Mouse (Mus musculus): ENCODE measurements around the gene Serpinb3a. TPM values are rescaled to one million over a fixed set of nuclear protein-coding genes. Genes with fewer than 3 reads are reported as not detected.
"Not testable (repeated sequence)": the region's sequence is repeated elsewhere in the genome, so short reads cannot be mapped to it uniquely, and the experiment has no call there.

The Serpinb3a gene
- not detected in 2 replicates for total RNA-seq (2017)

- ATAC-seq (ENCODE audit: extremely low read depth, insufficient number of reproducible peaks, low FRiP score, poor library complexity, severe bottlenecking) = no peak
Observed at GRCm38 (mm10) chr1:107052203-107052602, at the start of gene Serpinb3a. Gene Serpinb3a, minus strand, starts transcription at chr1:107052303.

- no peak for ATAC-seq (ENCODE audit: extremely low read depth, insufficient number of reproducible peaks, low FRiP score, poor library complexity, severe bottlenecking)
Observed at GRCm38 (mm10) chr1:107098417-107098816, 46.3 kb upstream of the Serpinb3a start.

GRCm38 (mm10) chr1:107083406-107083805 is 31.3 kb upstream of the Serpinb3a start, which contains the start of gene Serpinb3d:
Gene Serpinb3d, minus strand, starts transcription at chr1:107083506.
- ATAC-seq (ENCODE audit: extremely low read depth, insufficient number of reproducible peaks, low FRiP score, poor library complexity, severe bottlenecking) = no peak

- ATAC-seq (ENCODE audit: extremely low read depth, insufficient number of reproducible peaks, low FRiP score, poor library complexity, severe bottlenecking) = not testable (repeated sequence)
Observed at GRCm38 (mm10) chr1:107034236-107034635, 17.9 kb downstream of the Serpinb3a start.

- no peak for ATAC-seq (ENCODE audit: extremely low read depth, insufficient number of reproducible peaks, low FRiP score, poor library complexity, severe bottlenecking)
Observed at GRCm38 (mm10) chr1:107025886-107026285, 26.2 kb downstream of the Serpinb3a start.

GRCm38 (mm10) chr1:107015210-107015609 is 36.9 kb downstream of the Serpinb3a start:
- no peak for ATAC-seq (ENCODE audit: extremely low read depth, insufficient number of reproducible peaks, low FRiP score, poor library complexity, severe bottlenecking)

GRCm38 (mm10) chr1:107014530-107014929 is 37.6 kb downstream of the Serpinb3a start:
- no peak for ATAC-seq (ENCODE audit: extremely low read depth, insufficient number of reproducible peaks, low FRiP score, poor library complexity, severe bottlenecking)

DNA sequence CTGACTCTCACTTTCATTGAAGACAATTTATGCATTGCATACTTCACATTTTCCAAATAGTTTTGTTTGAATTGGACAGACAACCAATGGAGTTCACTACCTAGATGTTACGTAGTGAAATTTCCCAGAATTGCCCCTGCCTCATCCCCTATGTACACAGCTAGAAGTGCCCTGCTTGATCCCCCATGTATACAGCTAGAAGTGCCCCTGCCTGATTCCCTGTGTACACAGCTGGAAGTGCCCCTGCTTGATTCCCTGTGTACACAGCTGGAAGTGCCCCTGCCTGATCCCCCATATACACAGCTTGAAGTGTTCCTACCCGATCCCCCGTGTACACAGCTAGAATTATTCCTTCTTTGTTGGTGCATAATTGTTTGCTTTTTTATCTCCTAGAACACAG is 45.8 kb downstream of the Serpinb3a start:
- no peak for ATAC-seq (ENCODE audit: extremely low read depth, insufficient number of reproducible peaks, low FRiP score, poor library complexity, severe bottlenecking)

DNA sequence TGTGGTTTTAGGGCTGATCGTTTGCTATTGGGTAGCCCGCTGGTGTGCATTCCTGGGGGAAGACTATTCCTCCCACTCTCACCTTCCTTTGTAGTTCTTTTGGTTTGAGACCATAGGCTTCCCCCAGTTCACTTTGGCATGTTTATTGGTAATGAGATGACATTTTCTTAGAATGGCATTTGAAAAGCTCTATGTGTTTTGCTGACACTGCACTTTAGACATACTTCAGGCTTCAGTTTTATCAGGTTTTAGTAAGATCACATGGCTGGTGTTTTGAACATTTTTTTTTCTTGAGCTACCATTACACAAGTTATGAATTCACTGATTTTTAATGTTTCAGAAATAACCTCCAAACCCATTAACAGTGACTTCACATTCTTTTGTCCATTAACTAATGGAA is 50.3 kb downstream of the Serpinb3a start:
- no peak for ATAC-seq (ENCODE audit: extremely low read depth, insufficient number of reproducible peaks, low FRiP score, poor library complexity, severe bottlenecking)

DNA sequence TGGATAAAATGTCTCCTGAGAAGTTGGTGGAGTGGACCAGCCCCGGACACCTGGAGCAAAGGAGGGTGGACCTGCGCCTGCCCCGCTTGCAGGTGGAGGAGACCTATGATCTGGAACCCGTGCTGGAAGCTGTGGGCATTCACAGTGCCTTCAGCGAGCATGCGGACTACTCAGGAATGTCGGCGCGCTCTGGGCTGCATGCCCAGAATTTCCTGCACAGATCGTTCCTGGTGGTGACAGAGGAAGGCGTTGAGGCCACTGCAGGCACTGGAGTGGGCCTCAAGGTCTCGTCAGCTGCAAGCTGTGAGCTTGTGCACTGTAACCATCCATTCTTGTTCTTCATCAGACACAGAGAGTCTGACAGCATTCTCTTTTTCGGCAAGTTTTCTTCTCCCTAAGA is 51.7 kb downstream of the Serpinb3a start:
- ATAC-seq (ENCODE audit: extremely low read depth, insufficient number of reproducible peaks, low FRiP score, poor library complexity, severe bottlenecking) = no peak

Other genes with a start within 250 kb of the Serpinb3a start
- gene Serpinb5, start 191.1 kb downstream of the Serpinb3a start, total RNA-seq (2017) = not detected in 2 replicates
- not detected in 2 replicates for gene Serpinb12, start 117.9 kb downstream of the Serpinb3a start, total RNA-seq (2017)
- not detected in 2 replicates for gene Serpinb13, start 71.3 kb downstream of the Serpinb3a start, total RNA-seq (2017)
- gene Serpinb3d, start 31.2 kb upstream of the Serpinb3a start, total RNA-seq (2017) = not detected in 2 replicates
- not detected in 2 replicates for gene Serpinb3b, start 226.1 kb upstream of the Serpinb3a start, total RNA-seq (2017)
- not detected in 2 replicates for gene Serpinb3c, start 226.1 kb upstream of the Serpinb3a start, total RNA-seq (2017)